Mouse (Mus musculus): Measurements from ENCODE around the gene Kazn.

GRCm38 (mm10) chr4:142118522-142118921 lies 120.7 kb downstream of the Kazn start:
- TF ChIP-seq GATA1 (IDR thresholded peaks at IDR 0.05; ENCODE audit: borderline replicate concordance, low read length) (no peak), FLI1 (IDR thresholded peaks at IDR 0.05; ENCODE audit: low read length) (no peak)

All from megakaryocyte, embryonic 14.5 days (primary cell).